Mouse (Mus musculus) midbrain, embryonic 16.5 days (tissue): ENCODE results near the gene Inf2. TPM values are rescaled to one million over a fixed set of nuclear protein-coding genes. Genes with fewer than 3 reads are reported as not detected.

Experiments used
- ATAC-seq: fragments of 200-750 bp; cut with Nextera tagmentation; 2 replicates; pipeline ENCODE4 v1.8.0; 2017; ENCODE audit warnings: moderate TSS enrichment
- H3K27ac ChIP-seq: fragments of 300-500 bp; sonication (generic); 2 replicates; pipeline ENCODE4 v1.5.1; 2014; ENCODE audit warnings: mild to moderate bottlenecking, low read length, mixed read lengths
- H3K27me3 ChIP-seq: fragments of 300-500 bp; sonication (generic); 2 replicates; pipeline ENCODE4 v1.6.1; 2014; ENCODE audit warnings: low read depth, low read length, mixed read lengths; ENCODE audit not compliant: control insufficient read depth, insufficient read depth
- H3K36me3 ChIP-seq: fragments of 300-500 bp; sonication (generic); 2 replicates; pipeline ENCODE4 v1.6.1; 2014; ENCODE audit warnings: mild to moderate bottlenecking, low read length, moderate library complexity, mixed read lengths; ENCODE audit not compliant: control insufficient read depth, insufficient read depth
- H3K4me1 ChIP-seq: fragments of 300-500 bp; sonication (generic); 2 replicates; pipeline ENCODE4 v1.6.1; 2014; ENCODE audit warnings: mild to moderate bottlenecking, low read length, mixed read lengths; ENCODE audit not compliant: control insufficient read depth, insufficient read depth
- H3K4me2 ChIP-seq: fragments of 300-500 bp; sonication (generic); 2 replicates; pipeline ENCODE4 v1.6.1; 2014; ENCODE audit warnings: mild to moderate bottlenecking, low read length, mixed read lengths
- H3K4me3 ChIP-seq: fragments of 300-500 bp; sonication (generic); 2 replicates; pipeline ENCODE4 v1.5.1; 2014; ENCODE audit warnings: low read depth, mild to moderate bottlenecking, low read length, moderate library complexity, mixed read lengths
- H3K9ac ChIP-seq: fragments of 300-500 bp; sonication (generic); 2 replicates; pipeline ENCODE4 v1.6.1; 2014; ENCODE audit warnings: low read depth, low read length, mixed read lengths
- H3K9me3 ChIP-seq: fragments of 300-500 bp; sonication (generic); replicated peaks from 2 replicates; pipeline ENCODE4 v1.6.1; 2014; ENCODE audit warnings: mild to moderate bottlenecking, low read length, mixed read lengths; ENCODE audit not compliant: control insufficient read depth, poor library complexity, severe bottlenecking
- WGBS: fragments of 180-500 bp; shearing (Covaris S2); extraction: QIAGEN DNeasy Blood & Tissue Kit; methylation state at CpG from one replicate; pipeline ENCODE4 v1.1.7; 2014; 5-methylcytosine and 5-hydroxymethylcytosine counted together
- polyA plus RNA-seq: library from polyadenylated mRNA; unstranded; fragments of >200 nt; fragmentation: Nextera tagmentation; extraction: Ambion mirVana; gene quantifications from 2 replicates; pipeline ENCODE4 v1.2.1, GENCODE M21; 2015

Gene Inf2
- polyA plus RNA-seq: 0.53 and 0.67 TPM in 2 replicates

- H3K36me3 ChIP-seq: no peaks in the 10 kb centered on the region
- WGBS: 1% methylated on average over 49 of the region's 60 CpGs
- ATAC-seq: peak; percentile 67
- H3K27ac ChIP-seq: no peak within 1 kb of the TSS
- H3K4me3 ChIP-seq: peak within 1 kb of the TSS; percentile 42
- no peaks in the 10 kb centered on the region for H3K9me3 ChIP-seq
- H3K27me3 ChIP-seq: peaks cover 14% of the 10 kb centered on the region
- H3K4me1 ChIP-seq: peaks cover 11% of the 10 kb centered on the region
- H3K9ac ChIP-seq: peak within 1 kb of the TSS; percentile 61
- H3K4me2 ChIP-seq: peak within 1 kb of the TSS; percentile 90
Observed at GRCm38 (mm10) chr12:112588426-112589256, at the start of gene Inf2. TSS of gene Inf2 (plus strand) at chr12:112588784.

- peaks cover 6% of the 10 kb centered on the region; the same call in 1 of the 2 replicates for H3K27me3 ChIP-seq
- H3K36me3 ChIP-seq: no peaks in the 10 kb centered on the region
- no peak overlapping the region for H3K9ac ChIP-seq
- H3K9me3 ChIP-seq: no peaks in the 10 kb centered on the region
- H3K4me2 ChIP-seq: no peak overlapping the region
- peaks cover 20% of the 10 kb centered on the region for H3K4me1 ChIP-seq
- WGBS: 88% methylated on average over 7 of the region's 7 CpGs
- no peak for ATAC-seq
- H3K4me3 ChIP-seq: no peak overlapping the region
- H3K27ac ChIP-seq: no peak overlapping the region
Observed at GRCm38 (mm10) chr12:112539466-112539965, 49.1 kb upstream of the Inf2 start.

- WGBS: 87% methylated on average over 12 of the region's 12 CpGs
- Histone ChIP-seq H3K4me1 (peaks cover 26% of the 10 kb centered on the region), H3K36me3 (no peaks in the 10 kb centered on the region), H3K9ac (no peak overlapping the region), H3K27ac (no peak overlapping the region), H3K9me3 (no peaks in the 10 kb centered on the region), H3K4me3 (no peak overlapping the region), H3K27me3 (peaks cover 6% of the 10 kb centered on the region; the same call in 1 of the 2 replicates), H3K4me2 (no peak overlapping the region)
- no peak for ATAC-seq
Observed at GRCm38 (mm10) chr12:112540321-112540720, 48.3 kb upstream of the Inf2 start.

GRCm38 (mm10) chr12:112541483-112542091, 47.0 kb upstream of the Inf2 start:
- peak overlapping the region; percentile 8 for H3K9ac ChIP-seq
- WGBS: 7% methylated on average over 8 of the region's 8 CpGs

GRCm38 (mm10) chr12:112542257-112542919, 46.2 kb upstream of the Inf2 start:
- ATAC-seq: peak; percentile 63
- H3K27ac ChIP-seq: peak overlapping the region; percentile 79
- H3K36me3 ChIP-seq: no peaks in the 10 kb centered on the region
- peaks cover 33% of the 10 kb centered on the region for H3K4me1 ChIP-seq
- WGBS: 27% methylated on average over 13 of the region's 13 CpGs
- no peak overlapping the region for H3K4me3 ChIP-seq
- H3K4me2 ChIP-seq: no peak overlapping the region; the same call in 1 of the 2 replicates
- H3K9ac ChIP-seq: peak overlapping the region; percentile 27; the same call in 1 of the 2 replicates
- H3K9me3 ChIP-seq: no peaks in the 10 kb centered on the region
- H3K27me3 ChIP-seq: peaks cover 6% of the 10 kb centered on the region; the same call in 1 of the 2 replicates

More at GRCm38 (mm10) chr12:112541483-112542091, 47.0 kb upstream of the Inf2 start:
- no peaks in the 10 kb centered on the region for H3K9me3 ChIP-seq
- ATAC-seq: peak; percentile 61
- H3K27me3 ChIP-seq: peaks cover 6% of the 10 kb centered on the region; the same call in 1 of the 2 replicates
- no peaks in the 10 kb centered on the region for H3K36me3 ChIP-seq
- no peak overlapping the region for H3K4me2 ChIP-seq
- peaks cover 33% of the 10 kb centered on the region for H3K4me1 ChIP-seq
- peak overlapping the region; percentile 79 for H3K27ac ChIP-seq
- H3K4me3 ChIP-seq: no peak overlapping the region

GRCm38 (mm10) chr12:112542920-112543300, 45.7 kb upstream of the Inf2 start:
- Histone ChIP-seq H3K4me1 (peaks cover 33% of the 10 kb centered on the region), H3K36me3 (no peaks in the 10 kb centered on the region), H3K4me3 (no peak overlapping the region), H3K9me3 (no peaks in the 10 kb centered on the region), H3K9ac (peak overlapping the region; percentile 27; the same call in 1 of the 2 replicates), H3K4me2 (no peak overlapping the region; the same call in 1 of the 2 replicates), H3K27ac (peak overlapping the region; percentile 79), H3K27me3 (peaks cover 4% of the 10 kb centered on the region; the same call in 1 of the 2 replicates)
- WGBS: 6% methylated on average over 11 of the region's 11 CpGs
- peak; percentile 74 for ATAC-seq

GRCm38 (mm10) chr12:112543941-112544340, 44.6 kb upstream of the Inf2 start:
- peaks cover 33% of the 10 kb centered on the region for H3K4me1 ChIP-seq
- H3K4me3 ChIP-seq: no peak overlapping the region
- 79% methylated on average over 9 of the region's 9 CpGs for WGBS
- no peak overlapping the region for H3K27ac ChIP-seq
- no peak overlapping the region for H3K9ac ChIP-seq
- H3K4me2 ChIP-seq: no peak overlapping the region
- H3K9me3 ChIP-seq: no peaks in the 10 kb centered on the region
- H3K36me3 ChIP-seq: no peaks in the 10 kb centered on the region
- no peak for ATAC-seq
- H3K27me3 ChIP-seq: no peaks in the 10 kb centered on the region

GRCm38 (mm10) chr12:112544946-112545701, 43.5 kb upstream of the Inf2 start:
- H3K4me3 ChIP-seq: no peak overlapping the region
- no peaks in the 10 kb centered on the region for H3K9me3 ChIP-seq
- H3K27ac ChIP-seq: peak overlapping the region; percentile 38
- peaks cover 33% of the 10 kb centered on the region for H3K4me1 ChIP-seq
- H3K36me3 ChIP-seq: no peaks in the 10 kb centered on the region
- H3K4me2 ChIP-seq: no peak overlapping the region
- WGBS: 27% methylated on average over 12 of the region's 12 CpGs
- H3K9ac ChIP-seq: peak overlapping the region; percentile 30; the same call in 1 of the 2 replicates
- no peak for ATAC-seq
- H3K27me3 ChIP-seq: no peaks in the 10 kb centered on the region
